Mouse (Mus musculus) lung, adult 2 months (tissue): ENCODE measurements at regions not wholly inside any gene's neighbourhood (a gene's known extent, or its start where the extent isn't known, plus 50 kb on each side); places are given as distances from the start of the nearest gene placed in this dataset.

Experiments used
- DNase-seq: peaks from one replicate; pipeline ENCODE4 v3.0.0; 2022
- H3K4me1 ChIP-seq: fragments of 200-500 bp; 2 replicates; pipeline ENCODE4 v1.6.1; 2011; ENCODE audit warnings: low read length; ENCODE audit not compliant: control insufficient read depth, insufficient read depth
- H3K4me3 ChIP-seq: fragments of 200-500 bp; replicated peaks from 2 replicates; pipeline ENCODE3; 2011; ENCODE audit warnings: low read depth, mild to moderate bottlenecking, control low read depth, low read length; ENCODE audit errors: extremely low read depth
- CTCF ChIP-seq: fragments of 200-500 bp; IDR thresholded peaks from 2 replicates; pipeline ENCODE4 v1.5.1; 2011; ENCODE audit warnings: mild to moderate bottlenecking, low read length, control low read depth; ENCODE audit not compliant: insufficient read depth
- POLR2A ChIP-seq: fragments of 200-500 bp; IDR thresholded peaks from 2 replicates; pipeline ENCODE4 v1.6.1; 2011; ENCODE audit warnings: low read depth, mild to moderate bottlenecking, control low read depth, low read length, borderline replicate concordance; ENCODE audit errors: extremely low read depth
- WGBS: fragments of 180-500 bp; shearing (Covaris S2); methylation state at CpG from one replicate; pipeline ENCODE4 v1.1.7; 2018; 5-methylcytosine and 5-hydroxymethylcytosine counted together

DNA sequence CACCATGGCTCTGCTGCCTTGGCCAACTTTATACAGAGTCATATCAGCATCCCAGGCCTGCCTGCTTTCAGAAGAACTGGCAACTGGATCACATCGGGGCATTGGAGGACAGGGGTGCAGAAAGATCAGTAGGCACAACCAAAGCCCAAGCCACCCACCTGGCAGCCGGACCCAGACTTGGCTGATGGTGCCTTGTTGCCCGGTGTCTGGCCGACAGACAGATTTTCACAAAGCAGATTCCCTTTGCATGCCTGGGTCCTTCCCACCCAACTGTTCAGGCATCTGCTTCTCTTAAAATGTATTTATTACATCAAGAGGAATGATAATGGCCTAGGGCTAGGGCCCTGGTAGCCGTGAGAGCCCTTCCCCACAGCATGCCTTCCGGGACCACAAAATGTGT, 96.2 kb downstream of the Gm26897 start:
- no peak for DNase-seq
- 92% methylated on average over 6 of the region's 6 CpGs for WGBS
- H3K4me3 ChIP-seq, result no peak overlapping the region
- no peaks in the 10 kb centered on the region for H3K4me1 ChIP-seq
- no peak for TF ChIP-seq CTCF

- H3K4me1 ChIP-seq, result no peaks in the 10 kb centered on the region
- WGBS, result 47% methylated on average over 17 of the region's 17 CpGs
- DNase-seq, result no peak
- no peak overlapping the region for H3K4me3 ChIP-seq
- TF ChIP-seq CTCF (no peak), POLR2A (no peak)
Observed at GRCm38 (mm10) chr5:111835737-111836667, 102.3 kb downstream of the Gm26897 start.

DNA sequence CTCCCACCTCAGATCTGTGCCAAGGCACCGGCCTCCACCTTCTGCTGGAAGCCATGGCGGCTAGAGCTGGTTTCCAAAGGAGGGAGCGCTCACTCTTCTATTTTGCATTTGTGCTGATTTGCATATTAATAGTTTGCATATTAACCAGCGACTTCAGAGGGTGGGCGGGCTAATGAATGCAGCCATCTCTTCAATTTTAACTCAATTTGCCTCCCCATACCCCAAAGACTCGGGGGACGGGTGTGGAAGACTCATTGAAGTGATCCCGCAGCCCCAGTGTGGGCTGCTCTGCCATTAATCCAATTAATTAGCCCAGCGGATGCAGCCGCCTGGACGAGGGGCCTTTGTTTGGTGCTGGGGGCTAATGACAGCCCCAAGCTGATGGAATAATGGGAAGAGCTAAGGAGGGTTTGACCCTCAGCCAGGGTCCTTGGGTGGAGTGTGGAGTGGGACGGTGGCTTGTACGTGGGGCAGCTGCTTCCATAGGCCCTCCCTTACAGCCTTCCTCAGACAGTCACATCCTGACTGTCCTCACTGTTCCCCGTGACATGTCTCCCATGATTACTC, 103.0 kb downstream of the Gm26897 start:
- no peak overlapping the region for H3K4me3 ChIP-seq
- WGBS, result 56% methylated on average over 14 of the region's 14 CpGs

GRCm38 (mm10) chr5:111842461-111842860, 108.7 kb downstream of the Gm26897 start:
- 23% methylated on average over 17 of the region's 17 CpGs for WGBS
- no peak for TF ChIP-seq POLR2A
- TF ChIP-seq CTCF, result no peak
- Histone ChIP-seq H3K4me1 (no peaks in the 10 kb centered on the region), H3K4me3 (no peak overlapping the region)
- DNase-seq, result no peak

More for the DNA sequence above, 103.0 kb downstream of the Gm26897 start:
- DNase-seq, result no peak
- TF ChIP-seq POLR2A, result no peak
- no peak for TF ChIP-seq CTCF
- H3K4me1 ChIP-seq, result no peaks in the 10 kb centered on the region

GRCm38 (mm10) chr5:111843622-111844239, 110.0 kb downstream of the Gm26897 start:
- Histone ChIP-seq H3K4me1 (no peaks in the 10 kb centered on the region), H3K4me3 (no peak overlapping the region)
- TF ChIP-seq POLR2A, result no peak
- no peak for TF ChIP-seq CTCF
- 45% methylated on average over 17 of the region's 17 CpGs for WGBS
- DNase-seq, result no peak

GRCm38 (mm10) chr5:111844528-111844927, 110.8 kb downstream of the Gm26897 start:
- TF ChIP-seq POLR2A (no peak), CTCF (no peak)
- WGBS, result 56% methylated on average over 3 of the region's 3 CpGs
- DNase-seq, result no peak
- Histone ChIP-seq H3K4me1 (no peaks in the 10 kb centered on the region), H3K4me3 (no peak overlapping the region)

DNA sequence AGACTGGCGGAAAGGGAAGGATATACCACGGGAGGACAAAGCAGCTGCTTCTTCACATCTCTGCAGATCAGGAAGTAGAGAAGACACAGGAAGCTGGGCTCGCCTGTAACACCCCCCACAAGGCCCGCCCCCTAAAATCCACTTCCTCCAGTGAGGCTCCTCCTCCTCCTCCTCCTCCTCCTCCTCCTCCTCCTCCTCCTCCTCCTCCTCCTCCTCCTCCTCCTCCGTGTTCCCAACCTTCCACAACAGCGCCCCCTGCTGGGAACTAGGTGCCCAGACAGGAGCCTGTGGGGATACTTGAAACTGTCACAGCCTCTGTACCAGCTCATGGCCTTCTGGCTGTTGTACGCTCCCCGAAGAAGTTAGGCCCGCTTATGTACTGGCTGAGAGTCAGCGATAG, 115.2 kb downstream of the Gm26897 start:
- Histone ChIP-seq H3K4me1 (no peaks in the 10 kb centered on the region), H3K4me3 (no peak overlapping the region)
- no peak for TF ChIP-seq CTCF
- TF ChIP-seq POLR2A, result no peak
- 76% methylated on average over 9 of the region's 10 CpGs for WGBS
- no peak for DNase-seq

DNA sequence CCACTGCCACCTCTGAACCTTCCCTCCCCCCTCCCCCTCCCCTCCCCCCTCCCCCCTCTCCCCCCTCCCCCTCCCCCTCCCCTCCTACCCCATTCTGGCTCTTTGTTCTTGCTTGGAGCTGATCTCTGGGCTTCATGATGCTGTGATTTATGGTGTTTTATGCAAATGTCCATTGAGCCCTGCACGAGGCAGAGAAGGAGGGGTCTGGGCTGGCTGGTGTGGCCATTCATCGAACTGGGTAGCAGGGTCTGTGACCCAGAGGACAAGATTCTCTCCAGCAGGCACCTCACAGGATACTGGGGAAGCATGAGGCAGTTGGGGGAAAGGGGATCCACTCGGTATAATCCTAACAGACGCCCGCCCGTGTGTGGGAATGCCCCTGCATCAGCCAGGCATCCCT, 119.0 kb downstream of the Gm26897 start:
- H3K4me3 ChIP-seq, result no peak overlapping the region
- TF ChIP-seq POLR2A (no peak), CTCF (no peak)
- no peaks in the 10 kb centered on the region for H3K4me1 ChIP-seq
- DNase-seq, result no peak
- 63% methylated on average over 6 of the region's 6 CpGs for WGBS

- TF ChIP-seq POLR2A (no peak), CTCF (no peak)
- no peaks in the 10 kb centered on the region for H3K4me1 ChIP-seq
- no peak overlapping the region for H3K4me3 ChIP-seq
- no peak for DNase-seq
- 70% methylated on average over 2 of the region's 2 CpGs for WGBS
Observed at GRCm38 (mm10) chr5:111855366-111855765, 121.6 kb downstream of the Gm26897 start.

DNA sequence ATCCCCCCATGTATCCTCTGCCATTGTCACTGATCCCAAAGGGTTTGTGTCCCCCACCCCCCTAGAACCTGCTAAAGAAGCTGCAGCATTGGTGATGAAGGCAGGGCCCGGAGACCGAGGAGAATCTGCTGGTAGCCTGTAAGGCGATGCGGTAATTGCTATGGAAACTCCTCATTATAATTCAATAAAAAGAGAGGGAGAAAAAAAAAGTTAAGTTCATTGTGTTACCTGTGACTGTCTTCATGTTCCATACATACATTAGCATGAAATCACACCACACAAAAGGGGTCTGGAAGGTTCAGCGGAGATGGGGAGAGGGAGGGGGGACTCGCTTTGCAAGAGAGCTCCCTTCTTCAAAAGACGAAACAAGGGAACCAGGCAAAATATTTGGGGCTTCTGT, 123.5 kb downstream of the Gm26897 start:
- no peak for DNase-seq
- Histone ChIP-seq H3K4me1 (no peaks in the 10 kb centered on the region), H3K4me3 (no peak overlapping the region)
- WGBS, result 92% methylated on average over 7 of the region's 7 CpGs
- TF ChIP-seq POLR2A, result no peak
- TF ChIP-seq CTCF, result no peak
